Mouse (Mus musculus): ENCODE measurements around the gene Hps1.

DNA sequence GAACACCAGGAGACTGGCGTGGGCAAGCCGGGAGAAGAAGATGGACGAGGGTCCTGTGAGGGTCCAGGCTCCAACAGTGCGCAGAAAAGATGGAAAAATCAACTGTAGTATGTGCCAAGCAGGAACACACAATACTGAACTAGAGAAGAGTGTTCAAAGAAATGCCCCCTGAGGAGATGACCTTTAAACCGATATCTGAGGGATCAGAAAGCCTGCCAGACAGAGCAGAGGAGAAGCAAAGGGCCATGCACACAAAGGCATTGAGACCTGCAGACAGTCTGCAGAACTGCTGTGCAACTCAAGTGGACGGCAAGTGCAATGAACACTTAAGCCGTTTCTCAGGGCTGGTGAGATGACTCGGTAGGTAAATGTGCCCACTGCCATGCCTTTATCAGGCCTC lies 12.4 kb downstream of the Hps1 start:
- TF ChIP-seq CTCF (IDR thresholded peaks at IDR 0.05) (no peak), EP300 (IDR thresholded peaks at IDR 0.05) (no peak)
